Mouse (Mus musculus): ENCODE measurements at regions not wholly inside any gene's neighbourhood (a gene's known extent, or its start where the extent isn't known, plus 50 kb on each side); places are given as distances from the start of the nearest gene placed in this dataset.

GRCm38 (mm10) chr10:124945257-124945656 lies 444.0 kb downstream of the Slc16a7 start:
- no peak for DNase-seq (ENCODE audit: low spot score in 2 of 2)

- no peak for DNase-seq (ENCODE audit: low spot score in 2 of 2)
Measured at GRCm38 (mm10) chr10:124942214-124942613, 447.1 kb downstream of the Slc16a7 start.

GRCm38 (mm10) chr10:124927218-124927617 lies 462.0 kb downstream of the Slc16a7 start:
- no peak for DNase-seq (ENCODE audit: low spot score in 2 of 2)

- peak; percentile 45 to 57 for DNase-seq (ENCODE audit: low spot score in 2 of 2)
Measured at GRCm38 (mm10) chr10:124900044-124900443, 489.2 kb downstream of the Slc16a7 start.

- DNase-seq (ENCODE audit: low spot score in 2 of 2) = no peak
Measured at GRCm38 (mm10) chr10:124878525-124878924, 510.7 kb downstream of the Slc16a7 start.

GRCm38 (mm10) chr10:124877706-124878105 lies 511.6 kb downstream of the Slc16a7 start:
- DNase-seq (ENCODE audit: low spot score in 2 of 2) = no peak

- DNase-seq (ENCODE audit: low spot score in 2 of 2) = no peak
Measured at GRCm38 (mm10) chr10:124872211-124872610, 517.1 kb downstream of the Slc16a7 start.

GRCm38 (mm10) chr10:124842546-124843113 lies 546.6 kb downstream of the Slc16a7 start:
- no peak for DNase-seq (ENCODE audit: low spot score in 2 of 2)

- DNase-seq (ENCODE audit: low spot score in 2 of 2) = no peak
Measured at GRCm38 (mm10) chr10:124833930-124834329, 555.3 kb downstream of the Slc16a7 start.

- no peak for DNase-seq (ENCODE audit: low spot score in 2 of 2)
Measured at GRCm38 (mm10) chr10:124803997-124804614, 585.2 kb downstream of the Slc16a7 start.

Data from right cerebral cortex, adult 2 months (tissue).